11 mouse cellular contexts compared by ENCODE assay signal in the genomic region with DNA sequence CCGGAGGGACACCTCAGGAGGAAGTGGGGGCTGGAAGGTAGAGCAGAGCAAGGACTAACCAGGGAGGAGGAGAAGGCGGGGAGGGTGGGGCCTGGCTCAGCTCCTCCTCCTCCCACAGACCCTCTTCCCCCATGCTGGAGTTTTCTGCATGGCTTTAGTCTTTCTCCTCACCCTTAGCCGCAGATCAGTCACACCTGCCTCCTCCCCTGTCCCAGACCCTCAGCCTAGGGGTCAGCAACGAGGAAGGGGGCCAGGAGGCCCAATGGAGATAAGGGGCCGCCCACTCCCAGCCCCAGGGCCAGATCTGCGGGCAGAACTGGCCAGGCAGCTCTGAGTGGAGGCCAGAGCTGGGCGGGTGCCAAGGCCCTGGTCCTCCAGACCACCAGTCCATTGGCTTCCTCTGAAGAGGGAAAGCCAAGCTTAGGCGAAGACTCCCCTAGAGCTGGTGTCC. TPM values are rescaled to one million over a fixed set of nuclear protein-coding genes. Genes with fewer than 3 reads are reported as not detected.
DNase-seq lines count a peak whose midpoint lies in the region; ATAC-seq and TF ChIP-seq lines count a peak whose summit lies in the region.
"Had no signal": no experiment of that assay in that cellular context is flagged by ENCODE, and none has a peak within 500 bp of the region (broad histone marks: within the 10 kb centered on the region; RNA-seq: fewer than 3 reads in every experiment).

No protein-coding gene starts in this region.

- no peak for TF ChIP-seq CTCF in lung, adult 2 months (IDR thresholded peaks at IDR 0.05; ENCODE audit: insufficient read depth, low read length)

- peak overlapping the region; percentile 23 for H3ac ChIP-seq in myocyte (ENCODE audit: control insufficient read depth, insufficient read length)

- H3K9me3 ChIP-seq in forebrain, embryonic 12.5 days: no peaks in the 10 kb centered on the region
- H3K9me3 ChIP-seq in forebrain, embryonic 14.5 days (replicated peaks; ENCODE audit: control insufficient read depth, low read length): no peaks in the 10 kb centered on the region
- H3K9me3 ChIP-seq in lung, embryonic 16.5 days (ENCODE audit: control insufficient read depth, low read length): no peaks in the 10 kb centered on the region
- no peaks in the 10 kb centered on the region for H3K9me3 ChIP-seq in heart, embryonic 14.5 days (ENCODE audit: control insufficient read depth, low read length)

- no peak for TF ChIP-seq POLR2A in lung, adult 2 months (IDR thresholded peaks at IDR 0.05; ENCODE audit: borderline replicate concordance, extremely low read depth, low read depth, low read length)
- TF ChIP-seq POLR2A in myocyte (IDR thresholded peaks at IDR 0.05; ENCODE audit: insufficient read length, low read depth): no peak

- ATAC-seq in forebrain, embryonic 12.5 days (ENCODE audit: low FRiP score): no peak
- ATAC-seq in forebrain, embryonic 14.5 days: no peak
- peak; percentile 8 for ATAC-seq in lung, embryonic 16.5 days (ENCODE audit: low read depth)
- ATAC-seq in heart, embryonic 14.5 days (ENCODE audit: insufficient number of reproducible peaks, insufficient read depth, low FRiP score, low read depth): no peak

- H3K4me2 ChIP-seq in forebrain, embryonic 12.5 days: no peak overlapping the region
- no peak overlapping the region for H3K4me2 ChIP-seq in forebrain, embryonic 14.5 days (ENCODE audit: low read length)
- peak overlapping the region; percentile 57 for H3K4me2 ChIP-seq in lung, embryonic 16.5 days (ENCODE audit: low read depth, low read length)
- peak overlapping the region; percentile 58 for H3K4me2 ChIP-seq in heart, embryonic 14.5 days (ENCODE audit: low read length)
- H3K4me2 ChIP-seq in myocyte (ENCODE audit: low read depth): peak overlapping the region; percentile 72

- no peak overlapping the region for H3K27ac ChIP-seq in forebrain, embryonic 12.5 days
- no peak overlapping the region for H3K27ac ChIP-seq in forebrain, embryonic 14.5 days (ENCODE audit: low read depth, low read length)
- peak overlapping the region; percentile 98 for H3K27ac ChIP-seq in lung, embryonic 16.5 days (ENCODE audit: low read length)
- H3K27ac ChIP-seq in heart, embryonic 14.5 days (replicated peaks in 1 of 2; ENCODE audit: control insufficient read depth in 1 of 2, insufficient read depth in 1 of 2, low read depth in 2 of 2, low read length in 2 of 2): peak overlapping the region; percentile 70 to 82
- H3K27ac ChIP-seq: left cerebral cortex, adult 2 months had no signal

- H3K27me3 ChIP-seq in forebrain, embryonic 12.5 days: 0 out of 2 replicates have a peak, but pooled peaks cover 20% of the 10 kb centered on the region
- H3K27me3 ChIP-seq in forebrain, embryonic 14.5 days (replicated peaks; ENCODE audit: control insufficient read depth, insufficient read depth, low read length): no peaks in the 10 kb centered on the region
- no peaks in the 10 kb centered on the region for H3K27me3 ChIP-seq in lung, embryonic 16.5 days (ENCODE audit: control insufficient read depth, insufficient read depth, low read depth, low read length)
- no peaks in the 10 kb centered on the region for H3K27me3 ChIP-seq in heart, embryonic 14.5 days (ENCODE audit: control insufficient read depth, insufficient read depth, low read length)
- H3K27me3 ChIP-seq in myocyte (ENCODE audit: control insufficient read depth, insufficient read depth, insufficient read length): no peaks in the 10 kb centered on the region

- no peaks in the 10 kb centered on the region for H3K36me3 ChIP-seq in forebrain, embryonic 12.5 days (replicated peaks)
- H3K36me3 ChIP-seq in forebrain, embryonic 14.5 days (ENCODE audit: control insufficient read depth, insufficient read depth, low read length): no peaks in the 10 kb centered on the region
- 0 out of 2 replicates have a peak, but pooled peaks cover 2% of the 10 kb centered on the region for H3K36me3 ChIP-seq in lung, embryonic 16.5 days (ENCODE audit: control insufficient read depth, insufficient read depth, low read length)
- peaks cover under 1% of the 10 kb centered on the region; the same call in 1 of the 2 replicates for H3K36me3 ChIP-seq in heart, embryonic 14.5 days (ENCODE audit: control insufficient read depth, insufficient read depth, low read length)
- H3K36me3 ChIP-seq in myocyte (ENCODE audit: control insufficient read depth, insufficient read depth): no peaks in the 10 kb centered on the region

- H3K9ac ChIP-seq in forebrain, embryonic 12.5 days: peak overlapping the region; percentile 33; the same call in 1 of the 2 replicates
- no peak overlapping the region for H3K9ac ChIP-seq in forebrain, embryonic 14.5 days (ENCODE audit: low read length)
- H3K9ac ChIP-seq in lung, embryonic 16.5 days (ENCODE audit: low read length): peak overlapping the region; percentile 67
- H3K9ac ChIP-seq in heart, embryonic 14.5 days (ENCODE audit: low read length): peak overlapping the region; percentile 68; the same call in 1 of the 2 replicates

- no peak overlapping the region; the same call in 1 of the 2 replicates for H3K4me3 ChIP-seq in forebrain, embryonic 12.5 days (replicated peaks)
- H3K4me3 ChIP-seq in forebrain, embryonic 14.5 days (ENCODE audit: low read depth, low read length): no peak overlapping the region
- H3K4me3 ChIP-seq in lung, embryonic 16.5 days (ENCODE audit: low read length): peak overlapping the region; percentile 32
- no peak overlapping the region for H3K4me3 ChIP-seq in lung, adult 2 months (replicated peaks; ENCODE audit: extremely low read depth, low read depth, low read length)
- no peak overlapping the region for H3K4me3 ChIP-seq in heart, embryonic 14.5 days (ENCODE audit: control insufficient read depth in 1 of 2, insufficient read depth in 1 of 2, low read depth in 1 of 2, low read length in 2 of 2)
- H3K4me3 ChIP-seq in myocyte: no peak overlapping the region
- H3K4me3 ChIP-seq: erythroblast, embryonic 14.5 days; left cerebral cortex, adult 2 months had no signal

- no peak for DNase-seq in forebrain, embryonic 14.5 days (ENCODE audit: low spot score)
- DNase-seq in lung, adult 2 months: no peak
- no peak for DNase-seq in gastrocnemius, adult 8-10 months (ENCODE audit: low spot score in 2 of 2)
- no peak for DNase-seq in frontal cortex, postnatal 36 days (ENCODE audit: low spot score in 2 of 2)
- DNase-seq: adrenal gland, postnatal 25 days had no signal

- H3K79me2 ChIP-seq in myocyte (ENCODE audit: control insufficient read depth, insufficient read depth): peaks cover 76% of the 10 kb centered on the region

- 15% methylated on average over 8 of the region's 8 CpGs for WGBS in forebrain, embryonic 12.5 days
- WGBS in forebrain, embryonic 14.5 days: 25% methylated on average over 7 of the region's 8 CpGs
- WGBS in lung, embryonic 16.5 days: 2% methylated on average over 6 of the region's 8 CpGs
- 21% methylated on average over 8 of the region's 8 CpGs for WGBS in lung, adult 2 months
- WGBS in heart, embryonic 14.5 days: 2% methylated on average over 8 of the region's 8 CpGs

- peaks cover 53% of the 10 kb centered on the region for H3K4me1 ChIP-seq in forebrain, embryonic 12.5 days
- peaks cover 24% of the 10 kb centered on the region for H3K4me1 ChIP-seq in forebrain, embryonic 14.5 days (ENCODE audit: control insufficient read depth, insufficient read depth, low read length)
- peaks cover 75% of the 10 kb centered on the region for H3K4me1 ChIP-seq in lung, embryonic 16.5 days (replicated peaks; ENCODE audit: control insufficient read depth, insufficient read depth, low read length)
- peaks cover 24% of the 10 kb centered on the region for H3K4me1 ChIP-seq in lung, adult 2 months (ENCODE audit: control insufficient read depth, insufficient read depth, low read length)
- peaks cover 51 to 74% of the 10 kb centered on the region in 2 experiments for H3K4me1 ChIP-seq in heart, embryonic 14.5 days (ENCODE audit: control insufficient read depth in 2 of 2, insufficient read depth in 2 of 2, low read length in 2 of 2)

RNA-seq across cellular contexts. Expression of a gene that starts 5.3 kb away (rescaled TPM):
- 4.2 and 5.1 TPM in 2 replicates for polyA plus RNA-seq in forebrain, embryonic 12.5 days (2016; fragmentation: Nextera tagmentation; extraction: Ambion mirVana)
- 1.8 and 2.4 TPM in 2 replicates for polyA plus RNA-seq in forebrain, embryonic 14.5 days (2014; fragmentation: Nextera tagmentation; extraction: Ambion mirVana)
- 11.6 and 12.4 TPM in 2 replicates for polyA plus RNA-seq in lung, embryonic 16.5 days (2015; fragmentation: Nextera tagmentation; extraction: Ambion mirVana)
- polyA plus RNA-seq in lung, adult 2 months (2012; rRNA removed): 28.1 and 30.7 TPM in 2 replicates
- 5.4 and 7.2 TPM in 2 replicates for polyA plus RNA-seq in heart, embryonic 14.5 days (2014; fragmentation: Nextera tagmentation; extraction: Ambion mirVana)
- polyA plus RNA-seq in myocyte (2012; fragmentation: generic; extraction: Trizol): 20.1 TPM
- 1 to 10 TPM; 3.2 to 5.7 (median 4.5) TPM for total RNA-seq in gastrocnemius, adult 8-10 months (2022)

RNA-seq across cellular contexts. Expression of a gene that starts 17.0 kb away (rescaled TPM):
- polyA plus RNA-seq in forebrain, embryonic 12.5 days (2016; fragmentation: Nextera tagmentation; extraction: Ambion mirVana): 370 and 384 TPM in 2 replicates
- polyA plus RNA-seq in forebrain, embryonic 14.5 days (2014; fragmentation: Nextera tagmentation; extraction: Ambion mirVana): 360 and 532 TPM in 2 replicates
- 615 and 635 TPM in 2 replicates for polyA plus RNA-seq in lung, embryonic 16.5 days (2015; fragmentation: Nextera tagmentation; extraction: Ambion mirVana)
- polyA plus RNA-seq in lung, adult 2 months (2012; rRNA removed): 1,664 and 1,938 TPM in 2 replicates
- 440 and 513 TPM in 2 replicates for polyA plus RNA-seq in heart, embryonic 14.5 days (2014; fragmentation: Nextera tagmentation; extraction: Ambion mirVana)
- 2,984 TPM for polyA plus RNA-seq in myocyte (2012; fragmentation: generic; extraction: Trizol)
- 100 to 1,000 TPM; 377 to 515 (median 422) TPM for total RNA-seq in gastrocnemius, adult 8-10 months (2022)

RNA-seq across cellular contexts. Expression of a gene that starts 19.7 kb away (rescaled TPM):
- polyA plus RNA-seq in forebrain, embryonic 12.5 days (2016; fragmentation: Nextera tagmentation; extraction: Ambion mirVana): 3.5 and 4.0 TPM in 2 replicates
- polyA plus RNA-seq in forebrain, embryonic 14.5 days (2014; fragmentation: Nextera tagmentation; extraction: Ambion mirVana): 1.3 and 1.5 TPM in 2 replicates
- polyA plus RNA-seq in lung, embryonic 16.5 days (2015; fragmentation: Nextera tagmentation; extraction: Ambion mirVana): 7.6 and 9.3 TPM in 2 replicates
- polyA plus RNA-seq in lung, adult 2 months (2012; rRNA removed): 7.0 and 7.2 TPM in 2 replicates
- 3.3 and 3.4 TPM in 2 replicates for polyA plus RNA-seq in heart, embryonic 14.5 days (2014; fragmentation: Nextera tagmentation; extraction: Ambion mirVana)
- polyA plus RNA-seq in myocyte (2012; fragmentation: generic; extraction: Trizol): not detected
- not detected for total RNA-seq in gastrocnemius, adult 8-10 months (2022)
- total RNA-seq: adrenal gland, postnatal 25 days; left cerebral cortex, adult 2 months had no signal

RNA-seq across cellular contexts. Expression of a gene that starts 32.0 kb away (rescaled TPM):
- 25.9 and 26.0 TPM in 2 replicates for polyA plus RNA-seq in forebrain, embryonic 12.5 days (2016; fragmentation: Nextera tagmentation; extraction: Ambion mirVana)
- 21.7 and 24.5 TPM in 2 replicates for polyA plus RNA-seq in forebrain, embryonic 14.5 days (2014; fragmentation: Nextera tagmentation; extraction: Ambion mirVana)
- polyA plus RNA-seq in lung, embryonic 16.5 days (2015; fragmentation: Nextera tagmentation; extraction: Ambion mirVana): 22.1 and 32.4 TPM in 2 replicates
- polyA plus RNA-seq in lung, adult 2 months (2012; rRNA removed): 18.2 and 21.7 TPM in 2 replicates
- polyA plus RNA-seq in heart, embryonic 14.5 days (2014; fragmentation: Nextera tagmentation; extraction: Ambion mirVana): 17.8 and 19.5 TPM in 2 replicates
- polyA plus RNA-seq in myocyte (2012; fragmentation: generic; extraction: Trizol): 28.5 TPM
- 10 to 100 TPM in 1 of 4 experiments, 1 to 10 TPM in 3; 9.0 to 14.3 (median 9.3) TPM for total RNA-seq in gastrocnemius, adult 8-10 months (2022)

Comparison
In these comparisons a context has a peak if more than half of its experiments do, and no peak if none do; other contexts are left out.
1. H3K27ac ChIP-seq: peak in lung, embryonic 16.5 days (single experiment) and heart, embryonic 14.5 days (2 of 2); none in forebrain, embryonic 12.5 days (single experiment) and forebrain, embryonic 14.5 days (single experiment).
2. H3K4me2 ChIP-seq: peak in lung, embryonic 16.5 days (single experiment), heart, embryonic 14.5 days (single experiment) and myocyte (single experiment); none in forebrain, embryonic 12.5 days (single experiment) and forebrain, embryonic 14.5 days (single experiment).